Mouse (Mus musculus): Measurements from ENCODE around the gene Fut1. TPM values are rescaled to one million over a fixed set of nuclear protein-coding genes. Genes with fewer than 3 reads are reported as not detected.
A peak's percentile ranks its signal among the peaks of the same experiment; 100 is the strongest.
"Not testable (repeated sequence)": the region's sequence is repeated elsewhere in the genome, so short reads cannot be mapped to it uniquely, and the experiment has no call there.

Fut1 gene
- total RNA-seq, 1 experiment from 2014 or later: not detected

GRCm38 (mm10) chr7:45635711-45636688, 18.9 kb downstream of the Fut1 start:
- ATAC-seq (replicated peaks; ENCODE audit: insufficient number of reproducible peaks, low FRiP score, low TSS enrichment, poor library complexity, severe bottlenecking): no peak

- ATAC-seq (replicated peaks; ENCODE audit: insufficient number of reproducible peaks, low FRiP score, low TSS enrichment, poor library complexity, severe bottlenecking): no peak
These were observed 20.6 kb downstream of the Fut1 start for GRCm38 (mm10) chr7:45637710-45638109.

- no peak for ATAC-seq (replicated peaks; ENCODE audit: insufficient number of reproducible peaks, low FRiP score, low TSS enrichment, poor library complexity, severe bottlenecking)
These were observed 21.7 kb downstream of the Fut1 start for GRCm38 (mm10) chr7:45638623-45639401.

GRCm38 (mm10) chr7:45639561-45640027, 22.5 kb downstream of the Fut1 start, which contains the start of gene Mamstr:
Gene Mamstr, plus strand, starts transcription at chr7:45639977.
- ATAC-seq (replicated peaks; ENCODE audit: insufficient number of reproducible peaks, low FRiP score, low TSS enrichment, poor library complexity, severe bottlenecking): no peak

- no peak for ATAC-seq (replicated peaks; ENCODE audit: insufficient number of reproducible peaks, low FRiP score, low TSS enrichment, poor library complexity, severe bottlenecking)
These were observed 23.3 kb downstream of the Fut1 start for GRCm38 (mm10) chr7:45640191-45640957.

- ATAC-seq (replicated peaks; ENCODE audit: insufficient number of reproducible peaks, low FRiP score, low TSS enrichment, poor library complexity, severe bottlenecking): no peak
These were observed 24.4 kb downstream of the Fut1 start for GRCm38 (mm10) chr7:45641391-45642040.

GRCm38 (mm10) chr7:45642083-45642482, 25.0 kb downstream of the Fut1 start:
- no peak for ATAC-seq (replicated peaks; ENCODE audit: insufficient number of reproducible peaks, low FRiP score, low TSS enrichment, poor library complexity, severe bottlenecking)

GRCm38 (mm10) chr7:45642503-45643255, 25.6 kb downstream of the Fut1 start:
- ATAC-seq (replicated peaks; ENCODE audit: insufficient number of reproducible peaks, low FRiP score, low TSS enrichment, poor library complexity, severe bottlenecking): no peak

GRCm38 (mm10) chr7:45643441-45644178, 26.5 kb downstream of the Fut1 start:
- ATAC-seq (replicated peaks; ENCODE audit: insufficient number of reproducible peaks, low FRiP score, low TSS enrichment, poor library complexity, severe bottlenecking): peak; percentile 74

- ATAC-seq (replicated peaks; ENCODE audit: insufficient number of reproducible peaks, low FRiP score, low TSS enrichment, poor library complexity, severe bottlenecking): no peak
These were observed 27.1 kb downstream of the Fut1 start for GRCm38 (mm10) chr7:45644183-45644582.

GRCm38 (mm10) chr7:45644872-45645590, 27.9 kb downstream of the Fut1 start:
- ATAC-seq (replicated peaks; ENCODE audit: insufficient number of reproducible peaks, low FRiP score, low TSS enrichment, poor library complexity, severe bottlenecking): no peak

GRCm38 (mm10) chr7:45645591-45645971, 28.5 kb downstream of the Fut1 start:
- no peak for ATAC-seq (replicated peaks; ENCODE audit: insufficient number of reproducible peaks, low FRiP score, low TSS enrichment, poor library complexity, severe bottlenecking)

- no peak for ATAC-seq (replicated peaks; ENCODE audit: insufficient number of reproducible peaks, low FRiP score, low TSS enrichment, poor library complexity, severe bottlenecking)
These were observed 29.6 kb downstream of the Fut1 start for GRCm38 (mm10) chr7:45646671-45647070.

- ATAC-seq (replicated peaks; ENCODE audit: insufficient number of reproducible peaks, low FRiP score, low TSS enrichment, poor library complexity, severe bottlenecking): no peak
These were observed 32.3 kb downstream of the Fut1 start for GRCm38 (mm10) chr7:45649351-45649750.

- not testable (repeated sequence) for ATAC-seq (replicated peaks; ENCODE audit: insufficient number of reproducible peaks, low FRiP score, low TSS enrichment, poor library complexity, severe bottlenecking)
These were observed 33.4 kb downstream of the Fut1 start for GRCm38 (mm10) chr7:45650484-45650883.

GRCm38 (mm10) chr7:45654424-45655047, 37.4 kb downstream of the Fut1 start:
- ATAC-seq (replicated peaks; ENCODE audit: insufficient number of reproducible peaks, low FRiP score, low TSS enrichment, poor library complexity, severe bottlenecking): no peak

All from monocyte, adult 5-6 weeks (primary cell).